In genomic region chr10:81430831-81431525, GRCm38 (mm10) we compare ENCODE assay signal across 8 mouse cellular contexts. TPM values are rescaled to one million over a fixed set of nuclear protein-coding genes. Genes with fewer than 3 reads are reported as not detected.
DNase-seq lines count a peak whose midpoint lies in the region; ATAC-seq and TF ChIP-seq lines count a peak whose summit lies in the region.

No protein-coding gene starts in this region.

- no peaks in the 10 kb centered on the region for H3K9me3 ChIP-seq in neural tube, embryonic 13.5 days

- H3K4me3 ChIP-seq in lung, adult 2 months (replicated peaks; ENCODE audit: extremely low read depth, low read depth, low read length), result peak overlapping the region; percentile 84
- peak overlapping the region; percentile 83 for H3K4me3 ChIP-seq in cerebellum, adult 2 months (replicated peaks; ENCODE audit: insufficient read depth, low read depth, low read length)
- H3K4me3 ChIP-seq in neural tube, embryonic 13.5 days, result peak overlapping the region; percentile 77

- intact Hi-C loops in gastrocnemius, postnatal 14 days (cut with DNase I; ENCODE audit: low total_unique reads), result no loop called here

- peak; percentile 54; the same call in 1 of the 2 replicates for TF ChIP-seq POLR2A in lung, adult 2 months (IDR thresholded peaks at IDR 0.05; ENCODE audit: borderline replicate concordance, extremely low read depth, low read depth, low read length)
- peak; percentile 72 for TF ChIP-seq POLR2A in cerebellum, adult 2 months (IDR thresholded peaks at IDR 0.05; ENCODE audit: borderline replicate concordance, insufficient read depth, low read length)

- H3K4me2 ChIP-seq in neural tube, embryonic 13.5 days, result peak overlapping the region; percentile 85

- no peak for TF ChIP-seq CTCF in lung, adult 2 months (IDR thresholded peaks at IDR 0.05; ENCODE audit: insufficient read depth, low read length)
- no peak for TF ChIP-seq CTCF in cerebellum, adult 2 months (IDR thresholded peaks at IDR 0.05; ENCODE audit: borderline replicate concordance, insufficient read depth, low read depth, low read length)

- H3K36me3 ChIP-seq in neural tube, embryonic 13.5 days, result no peaks in the 10 kb centered on the region

- peaks cover 26% of the 10 kb centered on the region for H3K4me1 ChIP-seq in lung, adult 2 months (ENCODE audit: control insufficient read depth, insufficient read depth, low read length)
- peaks cover 56% of the 10 kb centered on the region for H3K4me1 ChIP-seq in cerebellum, adult 2 months (ENCODE audit: control insufficient read depth, insufficient read depth, low read length)
- peaks cover 63% of the 10 kb centered on the region for H3K4me1 ChIP-seq in neural tube, embryonic 13.5 days (replicated peaks)

- peak; percentile 71 for DNase-seq in lung, adult 2 months
- no peak for DNase-seq in lung, postnatal 14 days
- peak; percentile 89 to 90 for DNase-seq in cerebellum, adult 2 months
- DNase-seq in gastrocnemius, postnatal 14 days, result peak; percentile 68
- DNase-seq in kidney, adult 11 months, result peak; percentile 80
- DNase-seq in liver, result peak; percentile 43
- DNase-seq in thymus, postnatal 25 days, result peak; percentile 56

- H3K27me3 ChIP-seq in cerebellum, adult 2 months (ENCODE audit: control insufficient read depth, insufficient read depth, low read length), result no peaks in the 10 kb centered on the region
- peaks cover 20% of the 10 kb centered on the region for H3K27me3 ChIP-seq in neural tube, embryonic 13.5 days

- 2% methylated on average over 70 of the region's 70 CpGs for WGBS in lung, adult 2 months
- WGBS in cerebellum, adult 2 months, result under 1% methylated on average over 67 of the region's 70 CpGs
- under 1% methylated on average over 55 of the region's 70 CpGs for WGBS in neural tube, embryonic 13.5 days

- H3K27ac ChIP-seq in cerebellum, adult 2 months (ENCODE audit: insufficient read depth, low read length), result peak overlapping the region; percentile 91
- peak overlapping the region; percentile 96 for H3K27ac ChIP-seq in neural tube, embryonic 13.5 days (replicated peaks)

- peak; percentile 21 for ATAC-seq in neural tube, embryonic 13.5 days (ENCODE audit: low read depth)

- H3K9ac ChIP-seq in neural tube, embryonic 13.5 days, result peak overlapping the region; percentile 92

RNA-seq across cellular contexts. Expression of gene Nfic, which starts 24.5 kb away (rescaled TPM):
- polyA plus RNA-seq in lung, adult 2 months (2012; rRNA removed), result 89.6 and 103 TPM in 2 replicates
- 103 and 108 TPM in 2 replicates for polyA plus RNA-seq in cerebellum, adult 2 months (2012; rRNA removed)
- 100 to 1,000 TPM; 262 to 320 TPM for total RNA-seq in gastrocnemius, postnatal 14 days (2021)
- 27.1 and 27.9 TPM in 2 replicates for polyA plus RNA-seq in neural tube, embryonic 13.5 days (2015; fragmentation: Nextera tagmentation; extraction: Ambion mirVana)

RNA-seq across cellular contexts. Expression of gene Smim24, which starts 38.1 kb away (rescaled TPM):
- polyA plus RNA-seq in lung, adult 2 months (2012; rRNA removed), result 8.8 and 10.1 TPM in 2 replicates
- polyA plus RNA-seq in cerebellum, adult 2 months (2012; rRNA removed), result 1.2 and 1.7 TPM in 2 replicates
- under 1 TPM; 0.45 to 0.91 TPM for total RNA-seq in gastrocnemius, postnatal 14 days (2021)
- polyA plus RNA-seq in neural tube, embryonic 13.5 days (2015; fragmentation: Nextera tagmentation; extraction: Ambion mirVana), result 1.8 and 3.1 TPM in 2 replicates

RNA-seq across cellular contexts. Expression of gene Gm48552, which starts 42.2 kb away (rescaled TPM):
- polyA plus RNA-seq in lung, adult 2 months (2012; rRNA removed), result 3.6 and 5.9 TPM in 2 replicates
- 10.7 and 13.8 TPM in 2 replicates for polyA plus RNA-seq in cerebellum, adult 2 months (2012; rRNA removed)
- under 1 TPM in 1 of 2 experiments, not detected in 1; 0.80 TPM for total RNA-seq in gastrocnemius, postnatal 14 days (2021)
- 1.3 and 2.5 TPM in 2 replicates for polyA plus RNA-seq in neural tube, embryonic 13.5 days (2015; fragmentation: Nextera tagmentation; extraction: Ambion mirVana)

RNA-seq across cellular contexts. Expression of gene Gm48551, which starts 46.7 kb away (rescaled TPM):
- 3.7 and 6.3 TPM in 2 replicates for polyA plus RNA-seq in lung, adult 2 months (2012; rRNA removed)
- polyA plus RNA-seq in cerebellum, adult 2 months (2012; rRNA removed), result 10.2 and 10.8 TPM in 2 replicates
- under 1 TPM; 0.41 to 0.47 TPM for total RNA-seq in gastrocnemius, postnatal 14 days (2021)
- polyA plus RNA-seq in neural tube, embryonic 13.5 days (2015; fragmentation: Nextera tagmentation; extraction: Ambion mirVana), result 5.2 and 8.2 TPM in 2 replicates

RNA-seq across cellular contexts. Expression of gene Dohh, which starts 46.8 kb away (rescaled TPM):
- polyA plus RNA-seq in lung, adult 2 months (2012; rRNA removed), result 79.2 and 83.4 TPM in 2 replicates
- polyA plus RNA-seq in cerebellum, adult 2 months (2012; rRNA removed), result 87.7 and 93.1 TPM in 2 replicates
- 10 to 100 TPM; 38.6 to 39.8 TPM for total RNA-seq in gastrocnemius, postnatal 14 days (2021)
- 72.2 and 75.2 TPM in 2 replicates for polyA plus RNA-seq in neural tube, embryonic 13.5 days (2015; fragmentation: Nextera tagmentation; extraction: Ambion mirVana)
